Mouse (Mus musculus): ENCODE data around the gene Foxp2.

The Foxp2 gene

GRCm38 (mm10) chr6:15101548-15101947 lies 200.4 kb downstream of the Foxp2 start:
- DNase-seq (ENCODE audit: low spot score) = no peak

- DNase-seq (ENCODE audit: low spot score) = no peak
These were observed 219.8 kb downstream of the Foxp2 start for GRCm38 (mm10) chr6:15120916-15121315.

- no peak for DNase-seq (ENCODE audit: low spot score)
These were observed 220.2 kb downstream of the Foxp2 start for GRCm38 (mm10) chr6:15121339-15121738.

GRCm38 (mm10) chr6:15130142-15130541 lies 229.0 kb downstream of the Foxp2 start:
- no peak for DNase-seq (ENCODE audit: low spot score)

GRCm38 (mm10) chr6:15142094-15142493 lies 240.9 kb downstream of the Foxp2 start:
- no peak for DNase-seq (ENCODE audit: low spot score)

GRCm38 (mm10) chr6:15151619-15152018 lies 250.5 kb downstream of the Foxp2 start:
- no peak for DNase-seq (ENCODE audit: low spot score)

GRCm38 (mm10) chr6:15163508-15164053 lies 262.4 kb downstream of the Foxp2 start:
- peak; percentile 6 for DNase-seq (ENCODE audit: low spot score)

- no peak for DNase-seq (ENCODE audit: low spot score)
These were observed 275.6 kb downstream of the Foxp2 start for GRCm38 (mm10) chr6:15176754-15177153.

GRCm38 (mm10) chr6:15192877-15193276 lies 291.7 kb downstream of the Foxp2 start:
- no peak for DNase-seq (ENCODE audit: low spot score)

GRCm38 (mm10) chr6:15242176-15242942 lies 341.2 kb downstream of the Foxp2 start:
- no peak for DNase-seq (ENCODE audit: low spot score)

GRCm38 (mm10) chr6:15257393-15257792 lies 356.2 kb downstream of the Foxp2 start:
- no peak for DNase-seq (ENCODE audit: low spot score)

GRCm38 (mm10) chr6:15257893-15258292 lies 356.7 kb downstream of the Foxp2 start:
- no peak for DNase-seq (ENCODE audit: low spot score)

- no peak for DNase-seq (ENCODE audit: low spot score)
These were observed 367.0 kb downstream of the Foxp2 start for GRCm38 (mm10) chr6:15268136-15268535.

- no peak for DNase-seq (ENCODE audit: low spot score)
These were observed 384.1 kb downstream of the Foxp2 start for GRCm38 (mm10) chr6:15285213-15285612.

- DNase-seq (ENCODE audit: low spot score) = no peak
These were observed 392.9 kb downstream of the Foxp2 start for GRCm38 (mm10) chr6:15294081-15294480.

GRCm38 (mm10) chr6:15299279-15299678 lies 398.1 kb downstream of the Foxp2 start:
- DNase-seq (ENCODE audit: low spot score) = no peak

- DNase-seq (ENCODE audit: low spot score) = no peak
These were observed 409.5 kb downstream of the Foxp2 start for GRCm38 (mm10) chr6:15310671-15311070.

- no peak for DNase-seq (ENCODE audit: low spot score)
These were observed 415.8 kb downstream of the Foxp2 start for GRCm38 (mm10) chr6:15316948-15317347.

GRCm38 (mm10) chr6:15318343-15318742 lies 417.2 kb downstream of the Foxp2 start:
- DNase-seq (ENCODE audit: low spot score) = no peak

GRCm38 (mm10) chr6:15321551-15321974 lies 420.4 kb downstream of the Foxp2 start:
- no peak for DNase-seq (ENCODE audit: low spot score)

- no peak for DNase-seq (ENCODE audit: low spot score)
These were observed 421.9 kb downstream of the Foxp2 start for GRCm38 (mm10) chr6:15323099-15323498.

GRCm38 (mm10) chr6:15347705-15348104 lies 446.6 kb downstream of the Foxp2 start:
- DNase-seq (ENCODE audit: low spot score) = no peak

- peak; percentile 1 for DNase-seq (ENCODE audit: low spot score)
These were observed 454.7 kb downstream of the Foxp2 start for GRCm38 (mm10) chr6:15355852-15356251.

GRCm38 (mm10) chr6:15370281-15370680 lies 469.1 kb downstream of the Foxp2 start:
- DNase-seq (ENCODE audit: low spot score) = no peak

All from c-Kit-positive CD71-positive TER-119-positive erythroid progenitor cells, embryonic 14.5 days (primary cell).